Mouse (Mus musculus): Measurements from ENCODE around the gene Zcchc12.

DNA sequence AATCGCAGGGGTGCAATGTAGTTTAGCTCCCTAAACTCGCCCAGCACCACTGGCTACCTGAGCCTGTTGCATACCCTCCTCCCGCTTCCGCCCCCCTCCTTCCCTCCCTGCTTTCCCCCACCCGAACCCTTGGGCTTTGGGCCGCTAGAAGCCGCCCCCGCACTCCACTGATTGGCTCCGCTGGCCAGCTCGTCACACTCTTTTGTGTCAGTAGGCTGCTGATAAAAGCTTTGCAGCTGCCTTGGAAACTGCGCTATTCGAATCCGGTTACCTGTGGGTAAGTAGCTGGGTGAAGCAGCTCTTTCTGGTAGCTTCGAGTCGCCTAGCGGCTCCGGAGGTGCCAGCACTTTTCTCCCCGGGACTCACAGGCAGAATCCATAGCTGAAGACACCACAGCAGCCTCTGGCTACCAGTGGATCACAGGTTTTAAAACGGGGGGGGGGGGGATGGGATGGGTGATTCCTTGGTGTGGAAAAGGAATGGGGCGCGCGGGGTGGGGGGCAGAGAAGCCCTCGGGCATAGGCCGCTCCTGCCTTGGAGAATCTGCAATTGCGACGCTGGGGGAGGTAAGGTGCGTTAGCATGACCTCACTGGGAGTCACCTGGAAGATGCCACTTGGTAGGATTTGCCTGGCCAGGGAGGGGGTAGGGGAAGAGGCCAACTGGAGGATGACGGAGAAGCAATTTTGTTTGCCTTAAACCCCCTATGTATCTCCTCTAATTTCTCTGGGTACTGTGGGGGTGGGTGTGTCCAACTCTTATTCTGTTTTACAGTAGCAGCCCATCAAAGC is at the start of gene Zcchc12:
- TF ChIP-seq CTCF (IDR thresholded peaks at IDR 0.05; ENCODE audit: borderline replicate concordance, insufficient read depth, low read depth, low read length): no peak
- TF ChIP-seq POLR2A (IDR thresholded peaks at IDR 0.05; ENCODE audit: borderline replicate concordance, insufficient read depth, low read length): no peak
